Mouse (Mus musculus) embryonic facial prominence, embryonic 15.5 days (tissue): ENCODE results near the gene Slc30a3. TPM values are rescaled to one million over a fixed set of nuclear protein-coding genes. Genes with fewer than 3 reads are reported as not detected.
"Not testable (repeated sequence)": the region's sequence is repeated elsewhere in the genome, so short reads cannot be mapped to it uniquely, and the experiment has no call there.

Experiments used
- ATAC-seq: fragments of 200-750 bp; cut with Nextera tagmentation; 2 replicates; pipeline ENCODE4 v1.8.0; 2017; ENCODE audit warnings: low read depth, moderate TSS enrichment; ENCODE audit not compliant: insufficient number of reproducible peaks, low FRiP score, low TSS enrichment
- H3K27ac ChIP-seq: fragments of 300-500 bp; sonication (generic); replicated peaks from 2 replicates; pipeline ENCODE4 v1.5.1; 2015; ENCODE audit warnings: mild to moderate bottlenecking, inconsistent platforms
- H3K27me3 ChIP-seq: fragments of 300-500 bp; sonication (generic); 2 replicates; pipeline ENCODE4 v1.6.1; 2015; ENCODE audit warnings: inconsistent platforms
- H3K36me3 ChIP-seq: fragments of 300-500 bp; sonication (generic); 2 replicates; pipeline ENCODE4 v1.6.1; 2015; ENCODE audit warnings: mild to moderate bottlenecking, inconsistent platforms
- H3K4me1 ChIP-seq: fragments of 300-500 bp; sonication (generic); 2 replicates; pipeline ENCODE4 v1.6.1; 2015; ENCODE audit warnings: inconsistent platforms
- H3K4me2 ChIP-seq: fragments of 300-500 bp; sonication (generic); replicated peaks from 2 replicates; pipeline ENCODE4 v1.6.1; 2015; ENCODE audit warnings: mild to moderate bottlenecking, inconsistent platforms
- H3K4me3 ChIP-seq: fragments of 300-500 bp; sonication (generic); replicated peaks from 2 replicates; pipeline ENCODE4 v1.5.1; 2015; ENCODE audit warnings: mild to moderate bottlenecking, inconsistent platforms
- H3K9ac ChIP-seq: fragments of 300-500 bp; sonication (generic); 2 replicates; pipeline ENCODE4 v1.6.1; 2015; ENCODE audit warnings: inconsistent platforms
- H3K9me3 ChIP-seq: fragments of 300-500 bp; sonication (generic); replicated peaks from 2 replicates; pipeline ENCODE4 v1.6.1; 2016; ENCODE audit warnings: inconsistent platforms
- WGBS: fragments of 180-500 bp; shearing (Covaris S2); methylation state at CpG from one replicate; pipeline ENCODE4 v1.1.7; 2015; 5-methylcytosine and 5-hydroxymethylcytosine counted together
- polyA plus RNA-seq: library from polyadenylated mRNA; unstranded; fragments of >200 nt; fragmentation: Nextera tagmentation; extraction: Ambion mirVana; gene quantifications from 2 replicates; pipeline ENCODE4 v1.2.1, GENCODE M21; 2015

Slc30a3 gene
- polyA plus RNA-seq, 1 experiment from 2014 or later = 0.60 TPM

DNA sequence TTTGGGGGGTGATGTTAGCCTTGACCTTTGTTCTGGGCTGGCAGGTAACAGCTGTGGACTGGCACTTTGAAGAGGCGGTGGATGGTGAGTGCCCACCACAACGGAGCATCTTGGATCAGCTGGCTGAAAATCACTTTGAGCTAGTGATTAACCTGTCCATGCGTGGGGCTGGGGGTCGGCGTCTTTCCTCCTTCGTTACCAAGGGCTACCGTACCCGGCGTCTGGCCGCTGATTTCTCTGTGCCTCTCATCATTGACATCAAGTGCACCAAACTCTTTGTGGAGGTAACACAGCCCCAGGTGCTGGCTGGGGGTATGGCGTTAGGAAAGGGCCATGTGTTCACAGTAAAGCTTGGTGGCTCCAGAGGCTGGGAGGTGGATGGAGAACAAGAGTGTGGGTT lies 36.2 kb downstream of the Slc30a3 start:
- WGBS = 92% methylated on average over 11 of the region's 11 CpGs
- Histone ChIP-seq H3K9me3 (no peaks in the 10 kb centered on the region), H3K4me1 (no peaks in the 10 kb centered on the region), H3K27ac (no peak overlapping the region), H3K4me3 (no peak overlapping the region), H3K9ac (no peak overlapping the region), H3K36me3 (peaks cover 97% of the 10 kb centered on the region), H3K27me3 (no peaks in the 10 kb centered on the region), H3K4me2 (no peak overlapping the region)
- ATAC-seq = no peak

- H3K36me3 ChIP-seq = peaks cover 95% of the 10 kb centered on the region
- H3K27me3 ChIP-seq = no peaks in the 10 kb centered on the region
- no peaks in the 10 kb centered on the region for H3K9me3 ChIP-seq
- no peak overlapping the region for H3K27ac ChIP-seq
- no peak overlapping the region for H3K4me3 ChIP-seq
- no peak overlapping the region for H3K9ac ChIP-seq
- 87% methylated on average over 2 of the region's 2 CpGs for WGBS
- ATAC-seq = no peak
- no peaks in the 10 kb centered on the region for H3K4me1 ChIP-seq
- H3K4me2 ChIP-seq = no peak overlapping the region
Measured at GRCm38 (mm10) chr5:31071059-31071458, 37.0 kb downstream of the Slc30a3 start.

DNA sequence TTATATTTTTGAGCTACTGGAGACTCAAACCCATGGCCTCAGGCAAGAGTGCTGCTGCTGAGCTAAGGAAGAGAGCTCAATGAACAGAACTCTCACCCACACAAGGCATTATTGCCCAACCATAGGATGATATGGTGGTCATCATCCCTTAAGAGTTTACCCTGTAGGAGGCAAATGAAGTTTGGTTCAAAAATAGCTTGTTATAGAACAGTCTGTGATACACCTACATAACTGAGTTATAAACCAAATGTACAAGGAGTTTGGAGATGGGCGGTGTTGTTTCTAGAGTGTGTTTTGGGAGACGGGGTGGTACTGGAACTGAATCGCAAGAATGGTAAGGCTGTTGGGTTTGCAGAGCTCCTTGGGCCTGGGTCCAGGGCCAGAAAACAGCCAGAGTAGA lies 38.2 kb downstream of the Slc30a3 start:
- 94% methylated on average over 3 of the region's 3 CpGs for WGBS
- no peak overlapping the region for H3K4me3 ChIP-seq
- no peaks in the 10 kb centered on the region for H3K27me3 ChIP-seq
- H3K4me1 ChIP-seq = no peaks in the 10 kb centered on the region
- H3K36me3 ChIP-seq = peaks cover 90% of the 10 kb centered on the region
- no peak for ATAC-seq
- no peak overlapping the region for H3K27ac ChIP-seq
- no peak overlapping the region for H3K9ac ChIP-seq
- no peaks in the 10 kb centered on the region for H3K9me3 ChIP-seq
- no peak overlapping the region for H3K4me2 ChIP-seq

- peaks cover 4% of the 10 kb centered on the region for H3K4me1 ChIP-seq
- H3K27ac ChIP-seq = peak overlapping the region; percentile 61
- WGBS = 16% methylated on average over 19 of the region's 19 CpGs
- peak overlapping the region; percentile 76 for H3K4me2 ChIP-seq
- H3K4me3 ChIP-seq = peak overlapping the region; percentile 62
- ATAC-seq = peak; percentile 48; the same call in 1 of the 2 replicates
- peak overlapping the region; percentile 61 for H3K9ac ChIP-seq
- no peaks in the 10 kb centered on the region for H3K9me3 ChIP-seq
- H3K36me3 ChIP-seq = peaks cover 42% of the 10 kb centered on the region
- H3K27me3 ChIP-seq = no peaks in the 10 kb centered on the region
Measured at GRCm38 (mm10) chr5:31055216-31056140, 52.6 kb downstream of the Slc30a3 start.

DNA sequence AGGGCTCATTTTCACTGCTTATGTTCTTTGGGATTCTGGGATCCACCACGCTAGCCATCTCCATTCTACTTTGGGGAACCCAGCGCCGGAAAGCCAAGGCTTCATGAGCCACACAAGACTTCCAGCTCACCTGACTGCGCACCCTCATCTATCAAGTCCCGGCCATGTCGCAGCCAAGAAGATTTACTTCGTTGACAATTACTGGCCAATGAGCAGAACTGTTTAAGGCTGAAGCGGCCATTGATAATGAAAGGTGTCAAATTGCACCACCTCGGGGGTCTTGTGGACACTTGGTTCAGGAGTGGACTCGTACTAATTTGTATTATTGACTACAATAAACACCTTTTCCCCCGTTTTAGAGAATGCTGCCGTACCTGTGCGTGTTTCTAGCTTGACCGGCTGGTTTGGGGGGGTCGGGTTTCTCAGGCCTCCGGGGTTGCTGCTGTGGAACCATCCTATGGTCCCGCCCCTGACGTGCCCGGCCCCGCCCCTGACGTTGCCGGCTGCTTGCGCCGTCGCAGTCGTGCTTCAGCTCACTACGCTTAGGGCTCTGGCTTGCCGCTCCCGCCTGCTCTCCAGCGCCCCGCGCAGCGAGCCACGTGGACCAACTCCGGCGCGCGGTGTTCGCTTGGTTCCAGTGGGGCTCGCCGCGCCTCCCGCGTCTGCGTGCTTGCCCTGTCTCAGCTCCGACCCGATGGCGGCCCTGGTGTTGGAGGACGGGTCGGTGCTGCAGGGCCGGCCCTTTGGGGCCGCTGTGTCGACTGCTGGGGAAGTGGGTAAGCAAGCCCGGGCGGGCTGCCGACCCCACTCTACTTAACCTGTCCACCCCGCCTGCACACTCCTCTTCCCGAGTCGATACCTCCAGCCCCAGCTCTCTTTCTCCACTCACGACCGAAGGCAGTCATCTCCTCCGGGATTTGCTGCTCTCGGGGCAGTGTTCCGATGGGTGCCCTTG lies 53.5 kb downstream of the Slc30a3 start, which contains the start of gene Cad:
Cad (plus strand) TSS at position 520 of the 955 bp plus-strand sequence.
- Histone ChIP-seq H3K4me2 (peak within 1 kb of the TSS; percentile 76), H3K4me3 (peak within 1 kb of the TSS; percentile 62), H3K27me3 (no peaks in the 10 kb centered on the region), H3K4me1 (peaks cover 4% of the 10 kb centered on the region), H3K9me3 (no peaks in the 10 kb centered on the region), H3K36me3 (peaks cover 32% of the 10 kb centered on the region), H3K27ac (peak within 1 kb of the TSS; percentile 65), H3K9ac (peak within 1 kb of the TSS; percentile 61)
- under 1% methylated on average over 63 of the region's 64 CpGs for WGBS
- peak; percentile 98 for ATAC-seq

GRCm38 (mm10) chr5:31053728-31054127 lies 54.3 kb downstream of the Slc30a3 start:
- peaks cover 24% of the 10 kb centered on the region for H3K36me3 ChIP-seq
- H3K9ac ChIP-seq, H3K9me3 ChIP-seq, H3K27me3 ChIP-seq, ATAC-seq, H3K4me1 ChIP-seq: not testable (repeated sequence)
- H3K4me2 ChIP-seq = peak overlapping the region; percentile 76
- peak overlapping the region; percentile 62 for H3K4me3 ChIP-seq
- WGBS = 62% methylated on average over 4 of the region's 4 CpGs
- H3K27ac ChIP-seq = peak overlapping the region; percentile 65

GRCm38 (mm10) chr5:31050427-31050826 lies 57.6 kb downstream of the Slc30a3 start:
- H3K36me3 ChIP-seq = peaks cover 11% of the 10 kb centered on the region
- no peak overlapping the region for H3K9ac ChIP-seq
- no peaks in the 10 kb centered on the region for H3K9me3 ChIP-seq
- peaks cover 4% of the 10 kb centered on the region for H3K4me1 ChIP-seq
- no peak for ATAC-seq
- no peak overlapping the region for H3K4me3 ChIP-seq
- no peaks in the 10 kb centered on the region for H3K27me3 ChIP-seq
- no peak overlapping the region for H3K4me2 ChIP-seq
- H3K27ac ChIP-seq = no peak overlapping the region

DNA sequence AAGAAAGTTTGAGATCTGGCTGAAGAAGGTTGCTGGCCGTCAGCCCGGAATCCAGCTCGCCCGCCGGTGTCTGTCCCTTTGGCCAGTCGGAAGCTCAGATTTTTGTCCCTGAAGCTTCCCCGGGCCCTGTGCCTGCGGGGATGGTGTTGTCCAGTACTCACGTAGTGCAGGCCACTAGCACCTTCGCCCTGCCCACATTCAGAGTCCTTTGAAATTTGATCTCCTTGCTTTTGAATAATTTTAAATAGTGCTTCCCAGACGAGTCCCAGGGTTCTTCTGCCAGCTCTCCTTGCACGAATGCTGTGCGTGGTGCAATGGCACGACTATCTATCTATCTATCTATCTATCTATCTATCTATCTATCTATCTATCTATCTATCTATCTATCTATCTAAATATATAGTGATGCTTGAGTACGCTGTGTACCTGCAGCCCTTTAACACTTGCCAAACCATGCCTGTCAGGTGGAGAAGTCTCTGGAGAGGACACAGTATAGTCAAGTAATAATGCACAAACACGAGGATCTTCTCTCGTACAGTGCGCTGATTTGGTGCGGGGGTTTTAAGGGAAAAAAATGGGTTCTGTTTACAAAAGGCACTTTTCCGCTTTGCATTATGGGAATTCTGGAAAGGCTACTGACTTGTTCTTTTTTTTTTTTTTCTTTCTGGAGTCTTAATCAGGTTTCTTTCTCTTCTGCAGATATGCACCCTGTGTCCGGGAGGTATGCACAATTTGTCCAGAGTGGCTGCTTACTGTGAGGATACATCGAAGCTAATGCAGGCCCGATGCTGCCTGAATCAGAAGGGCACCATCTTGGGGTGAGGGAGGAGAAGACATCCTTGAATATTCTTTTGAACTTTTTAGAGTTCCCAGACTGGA lies 59.0 kb downstream of the Slc30a3 start, which contains the start of gene Slc5a6:
Slc5a6 (minus strand) TSS at position 162 of the 879 bp plus-strand sequence.
- peaks cover 11% of the 10 kb centered on the region for H3K36me3 ChIP-seq
- WGBS = under 1% methylated on average over 23 of the region's 23 CpGs
- H3K27ac ChIP-seq = peak within 1 kb of the TSS; percentile 96
- peak within 1 kb of the TSS; percentile 83 for H3K9ac ChIP-seq
- ATAC-seq = peak; percentile 10; the same call in 1 of the 2 replicates
- no peaks in the 10 kb centered on the region for H3K9me3 ChIP-seq
- H3K27me3 ChIP-seq = no peaks in the 10 kb centered on the region
- H3K4me3 ChIP-seq = peak within 1 kb of the TSS; percentile 84
- peaks cover 2% of the 10 kb centered on the region for H3K4me1 ChIP-seq
- peak within 1 kb of the TSS; percentile 73 for H3K4me2 ChIP-seq

- H3K27me3 ChIP-seq = no peaks in the 10 kb centered on the region
- peak; percentile 95 for ATAC-seq
- peak within 1 kb of the TSS; percentile 73 for H3K4me2 ChIP-seq
- peak within 1 kb of the TSS; percentile 96 for H3K27ac ChIP-seq
- peaks cover 8% of the 10 kb centered on the region for H3K36me3 ChIP-seq
- no peaks in the 10 kb centered on the region; the same call in 1 of the 2 replicates for H3K4me1 ChIP-seq
- H3K9me3 ChIP-seq = no peaks in the 10 kb centered on the region
- peak within 1 kb of the TSS; percentile 84 for H3K4me3 ChIP-seq
- under 1% methylated on average over 73 of the region's 73 CpGs for WGBS
- peak within 1 kb of the TSS; percentile 83 for H3K9ac ChIP-seq
Measured at GRCm38 (mm10) chr5:31047848-31048762, 59.9 kb downstream of the Slc30a3 start, which contains the start of gene Atraid. Gene Atraid (plus strand): TSS chr5:31048312.
